Mouse (Mus musculus): ENCODE results near the gene Zfp37. TPM values are rescaled to one million over a fixed set of nuclear protein-coding genes. Genes with fewer than 3 reads are reported as not detected.
"Not testable (repeated sequence)": the region's sequence is repeated elsewhere in the genome, so short reads cannot be mapped to it uniquely, and the experiment has no call there.

The Zfp37 gene
- polyA plus RNA-seq, 1 experiment from 2014 or later, result 8.7 TPM

GRCm38 (mm10) chr4:62267101-62267500 is 36.3 kb upstream of the Zfp37 start:
- Histone ChIP-seq H3K27me3 (ENCODE audit: control insufficient read depth, insufficient read depth, low read length) (no peaks in the 10 kb centered on the region), H3K4me3 (ENCODE audit: control insufficient read depth in 1 of 2, insufficient read depth in 1 of 2, low read depth in 1 of 2, low read length in 2 of 2) (no peak overlapping the region), H3K36me3 (ENCODE audit: control insufficient read depth, insufficient read depth, low read length) (no peaks in the 10 kb centered on the region), H3K9ac (ENCODE audit: low read length) (no peak overlapping the region), H3K9me3 (ENCODE audit: control insufficient read depth, low read length) (no peaks in the 10 kb centered on the region), H3K4me2 (ENCODE audit: low read length) (no peak overlapping the region), H3K4me1 (ENCODE audit: control insufficient read depth in 2 of 2, insufficient read depth in 2 of 2, low read length in 2 of 2) (peaks cover 0 to 2% of the 10 kb centered on the region in 2 experiments; a peak in 2 of 4 replicates), H3K27ac (replicated peaks in 1 of 2; ENCODE audit: control insufficient read depth in 1 of 2, insufficient read depth in 1 of 2, low read depth in 2 of 2, low read length in 2 of 2) (no peak overlapping the region)
- 65% methylated on average over 10 of the region's 10 CpGs for WGBS
- ATAC-seq (ENCODE audit: insufficient number of reproducible peaks, insufficient read depth, low FRiP score, low read depth), result no peak

GRCm38 (mm10) chr4:62266016-62266415 is 35.2 kb upstream of the Zfp37 start:
- not testable (repeated sequence) for H3K36me3 ChIP-seq (ENCODE audit: control insufficient read depth, insufficient read depth, low read length); H3K9me3 ChIP-seq (ENCODE audit: control insufficient read depth, low read length); ATAC-seq (ENCODE audit: insufficient number of reproducible peaks, insufficient read depth, low FRiP score, low read depth); H3K9ac ChIP-seq (ENCODE audit: low read length); H3K27me3 ChIP-seq (ENCODE audit: control insufficient read depth, insufficient read depth, low read length); H3K27ac ChIP-seq (replicated peaks in 1 of 2; ENCODE audit: control insufficient read depth in 1 of 2, insufficient read depth in 1 of 2, low read depth in 2 of 2, low read length in 2 of 2); H3K4me2 ChIP-seq (ENCODE audit: low read length); H3K4me1 ChIP-seq (ENCODE audit: control insufficient read depth in 2 of 2, insufficient read depth in 2 of 2, low read length in 2 of 2); H3K4me3 ChIP-seq (ENCODE audit: control insufficient read depth in 1 of 2, insufficient read depth in 1 of 2, low read depth in 1 of 2, low read length in 2 of 2)
- 68% methylated on average over 7 of the region's 7 CpGs for WGBS

GRCm38 (mm10) chr4:62265154-62265836 is 34.4 kb upstream of the Zfp37 start:
- no peak for ATAC-seq (ENCODE audit: insufficient number of reproducible peaks, insufficient read depth, low FRiP score, low read depth)
- H3K9ac ChIP-seq (ENCODE audit: low read length), result no peak overlapping the region

DNA sequence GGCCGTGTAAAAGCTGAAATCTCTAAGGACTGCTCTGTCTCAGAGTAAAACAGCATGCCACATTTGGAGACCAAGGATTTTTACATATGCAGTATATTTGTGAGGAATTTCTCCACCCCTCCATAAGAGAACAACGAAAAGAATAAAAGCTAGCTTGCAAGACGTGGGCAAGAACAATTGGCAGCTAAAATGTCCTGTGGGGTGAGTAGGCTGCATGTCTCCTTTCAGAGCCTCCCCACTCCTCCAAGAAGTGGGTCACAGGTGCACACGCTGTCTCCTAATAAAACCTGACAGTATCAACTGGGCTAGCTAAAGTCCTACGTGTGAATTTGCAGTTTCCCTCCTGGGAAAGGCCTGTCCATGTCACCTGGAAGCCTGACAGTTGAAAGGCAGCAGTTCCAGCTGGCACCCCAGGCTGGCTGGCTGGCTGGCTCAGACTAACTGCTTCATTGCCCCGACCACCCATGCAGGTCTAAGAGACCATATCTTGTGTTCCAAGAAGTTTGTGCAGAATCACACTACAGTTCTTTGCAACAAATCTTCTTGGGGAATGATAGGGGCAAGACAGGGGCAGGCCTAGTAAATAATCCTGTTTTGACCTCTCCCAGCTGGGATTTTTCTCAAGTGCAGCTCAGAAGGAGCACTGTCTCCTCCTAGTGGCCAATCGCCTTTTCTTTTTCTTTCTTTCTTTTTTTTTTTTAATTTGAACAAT is 32.4 kb upstream of the Zfp37 start:
- WGBS, result 37% methylated on average over 7 of the region's 7 CpGs
- no peak for ATAC-seq (ENCODE audit: insufficient number of reproducible peaks, insufficient read depth, low FRiP score, low read depth)

More at GRCm38 (mm10) chr4:62265154-62265836, 34.4 kb upstream of the Zfp37 start:
- H3K27ac ChIP-seq (replicated peaks in 1 of 2; ENCODE audit: control insufficient read depth in 1 of 2, insufficient read depth in 1 of 2, low read depth in 2 of 2, low read length in 2 of 2), result no peak overlapping the region
- no peak overlapping the region for H3K4me2 ChIP-seq (ENCODE audit: low read length)
- no peaks in the 10 kb centered on the region for H3K36me3 ChIP-seq (ENCODE audit: control insufficient read depth, insufficient read depth, low read length)
- no peaks in the 10 kb centered on the region for H3K9me3 ChIP-seq (ENCODE audit: control insufficient read depth, low read length)
- peaks cover 0 to 2% of the 10 kb centered on the region in 2 experiments; a peak in 2 of 4 replicates for H3K4me1 ChIP-seq (ENCODE audit: control insufficient read depth in 2 of 2, insufficient read depth in 2 of 2, low read length in 2 of 2)
- no peak overlapping the region for H3K4me3 ChIP-seq (ENCODE audit: control insufficient read depth in 1 of 2, insufficient read depth in 1 of 2, low read depth in 1 of 2, low read length in 2 of 2)
- WGBS, result 63% methylated on average over 10 of the region's 10 CpGs
- H3K27me3 ChIP-seq (ENCODE audit: control insufficient read depth, insufficient read depth, low read length), result no peaks in the 10 kb centered on the region

GRCm38 (mm10) chr4:62262276-62262675 is 31.4 kb upstream of the Zfp37 start, which contains the start of gene Slc31a2:
Gene Slc31a2, plus strand, starts transcription at chr4:62262562.
- no peaks in the 10 kb centered on the region for H3K36me3 ChIP-seq (ENCODE audit: control insufficient read depth, insufficient read depth, low read length)
- H3K4me2 ChIP-seq (ENCODE audit: low read length), result no peak within 1 kb of the TSS
- no peak within 1 kb of the TSS for H3K27ac ChIP-seq (replicated peaks in 1 of 2; ENCODE audit: control insufficient read depth in 1 of 2, insufficient read depth in 1 of 2, low read depth in 2 of 2, low read length in 2 of 2)
- no peaks in the 10 kb centered on the region for H3K27me3 ChIP-seq (ENCODE audit: control insufficient read depth, insufficient read depth, low read length)
- WGBS, result 42% methylated on average over 2 of the region's 2 CpGs
- no peaks in the 10 kb centered on the region for H3K9me3 ChIP-seq (ENCODE audit: control insufficient read depth, low read length)
- H3K9ac ChIP-seq (ENCODE audit: low read length), result no peak within 1 kb of the TSS
- peaks cover 0 to 2% of the 10 kb centered on the region in 2 experiments; a peak in 2 of 4 replicates for H3K4me1 ChIP-seq (ENCODE audit: control insufficient read depth in 2 of 2, insufficient read depth in 2 of 2, low read length in 2 of 2)
- no peak for ATAC-seq (ENCODE audit: insufficient number of reproducible peaks, insufficient read depth, low FRiP score, low read depth)
- no peak within 1 kb of the TSS for H3K4me3 ChIP-seq (ENCODE audit: control insufficient read depth in 1 of 2, insufficient read depth in 1 of 2, low read depth in 1 of 2, low read length in 2 of 2)

More for the DNA sequence above, 32.4 kb upstream of the Zfp37 start:
- H3K4me3 ChIP-seq (ENCODE audit: control insufficient read depth in 1 of 2, insufficient read depth in 1 of 2, low read depth in 1 of 2, low read length in 2 of 2), result no peak overlapping the region
- H3K4me1 ChIP-seq (ENCODE audit: control insufficient read depth in 2 of 2, insufficient read depth in 2 of 2, low read length in 2 of 2), result peaks cover 0 to 2% of the 10 kb centered on the region in 2 experiments; a peak in 2 of 4 replicates
- H3K9ac ChIP-seq (ENCODE audit: low read length), result no peak overlapping the region
- no peaks in the 10 kb centered on the region for H3K36me3 ChIP-seq (ENCODE audit: control insufficient read depth, insufficient read depth, low read length)
- H3K9me3 ChIP-seq (ENCODE audit: control insufficient read depth, low read length), result no peaks in the 10 kb centered on the region
- no peak overlapping the region for H3K4me2 ChIP-seq (ENCODE audit: low read length)
- H3K27ac ChIP-seq (replicated peaks in 1 of 2; ENCODE audit: control insufficient read depth in 1 of 2, insufficient read depth in 1 of 2, low read depth in 2 of 2, low read length in 2 of 2), result no peak overlapping the region
- no peaks in the 10 kb centered on the region for H3K27me3 ChIP-seq (ENCODE audit: control insufficient read depth, insufficient read depth, low read length)

DNA sequence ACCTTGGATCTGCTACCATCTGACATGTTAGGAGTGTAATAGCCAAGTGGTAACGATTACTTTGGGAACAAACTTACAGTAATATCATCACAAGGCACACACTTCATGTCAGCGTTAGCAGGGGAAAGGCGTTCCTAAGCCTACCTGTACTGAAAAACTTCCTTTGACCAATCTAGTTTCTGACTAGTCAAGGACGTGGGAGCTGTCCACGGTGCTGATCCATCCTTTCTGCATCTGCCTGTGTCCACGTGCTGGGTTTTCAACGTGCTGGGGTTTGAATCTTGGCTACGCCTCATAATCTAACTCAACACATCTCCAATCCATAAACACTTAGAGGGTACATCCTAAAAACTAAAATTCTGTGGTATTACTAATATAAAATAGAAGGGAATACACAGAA is 26.1 kb upstream of the Zfp37 start:
- H3K9ac ChIP-seq (ENCODE audit: low read length), result no peak overlapping the region
- H3K27me3 ChIP-seq (ENCODE audit: control insufficient read depth, insufficient read depth, low read length), result no peaks in the 10 kb centered on the region
- H3K27ac ChIP-seq (replicated peaks in 1 of 2; ENCODE audit: control insufficient read depth in 1 of 2, insufficient read depth in 1 of 2, low read depth in 2 of 2, low read length in 2 of 2), result no peak overlapping the region
- no peaks in the 10 kb centered on the region for H3K36me3 ChIP-seq (ENCODE audit: control insufficient read depth, insufficient read depth, low read length)
- no peaks in the 10 kb centered on the region for H3K9me3 ChIP-seq (ENCODE audit: control insufficient read depth, low read length)
- H3K4me1 ChIP-seq (ENCODE audit: control insufficient read depth in 2 of 2, insufficient read depth in 2 of 2, low read length in 2 of 2), result no peaks in the 10 kb centered on the region
- no peak overlapping the region for H3K4me2 ChIP-seq (ENCODE audit: low read length)
- WGBS, result 25% methylated on average over 8 of the region's 8 CpGs
- no peak for ATAC-seq (ENCODE audit: insufficient number of reproducible peaks, insufficient read depth, low FRiP score, low read depth)
- no peak overlapping the region for H3K4me3 ChIP-seq (ENCODE audit: control insufficient read depth in 1 of 2, insufficient read depth in 1 of 2, low read depth in 1 of 2, low read length in 2 of 2)

DNA sequence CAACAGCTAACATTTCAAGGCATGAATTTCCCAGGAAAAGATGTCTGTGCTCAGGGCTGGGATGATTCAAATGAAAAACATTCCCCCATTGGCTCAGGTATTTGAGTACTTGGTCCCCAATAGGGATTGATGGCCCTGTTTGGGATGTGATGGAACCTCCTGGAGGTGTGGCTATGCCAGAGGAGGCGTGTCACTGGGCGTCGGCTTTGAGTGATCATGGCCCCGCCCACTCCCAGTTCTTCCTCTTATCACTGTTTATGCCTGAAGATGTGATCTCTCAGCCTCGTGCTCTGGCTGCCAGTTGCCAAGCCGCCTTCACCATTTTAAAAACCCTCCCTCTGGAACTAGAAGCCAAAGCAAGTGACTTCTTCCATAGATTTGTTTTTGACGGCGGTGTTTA is 23.7 kb upstream of the Zfp37 start:
- WGBS, result 53% methylated on average over 8 of the region's 8 CpGs
- no peak overlapping the region for H3K4me2 ChIP-seq (ENCODE audit: low read length)
- no peaks in the 10 kb centered on the region for H3K36me3 ChIP-seq (ENCODE audit: control insufficient read depth, insufficient read depth, low read length)
- H3K27ac ChIP-seq (replicated peaks in 1 of 2; ENCODE audit: control insufficient read depth in 1 of 2, insufficient read depth in 1 of 2, low read depth in 2 of 2, low read length in 2 of 2), result no peak overlapping the region
- no peaks in the 10 kb centered on the region for H3K27me3 ChIP-seq (ENCODE audit: control insufficient read depth, insufficient read depth, low read length)
- H3K9ac ChIP-seq (ENCODE audit: low read length), result no peak overlapping the region
- no peaks in the 10 kb centered on the region for H3K9me3 ChIP-seq (ENCODE audit: control insufficient read depth, low read length)
- no peaks in the 10 kb centered on the region for H3K4me1 ChIP-seq (ENCODE audit: control insufficient read depth in 2 of 2, insufficient read depth in 2 of 2, low read length in 2 of 2)
- no peak overlapping the region for H3K4me3 ChIP-seq (ENCODE audit: control insufficient read depth in 1 of 2, insufficient read depth in 1 of 2, low read depth in 1 of 2, low read length in 2 of 2)
- no peak for ATAC-seq (ENCODE audit: insufficient number of reproducible peaks, insufficient read depth, low FRiP score, low read depth)
